Mouse (Mus musculus) frontal cortex, adult (tissue): Measurements from ENCODE around the gene Gm7980.
"Not testable (repeated sequence)": the region's sequence is repeated elsewhere in the genome, so short reads cannot be mapped to it uniquely, and the experiment has no call there.

Experiments
- ATAC-seq: cut with Nextera tagmentation; 2 replicates; pipeline ENCODE4 v1.9.2; 2017; ENCODE audit warnings: mild to moderate bottlenecking, moderate library complexity, mixed read lengths; ENCODE audit not compliant: low TSS enrichment

Gene Gm7980

DNA sequence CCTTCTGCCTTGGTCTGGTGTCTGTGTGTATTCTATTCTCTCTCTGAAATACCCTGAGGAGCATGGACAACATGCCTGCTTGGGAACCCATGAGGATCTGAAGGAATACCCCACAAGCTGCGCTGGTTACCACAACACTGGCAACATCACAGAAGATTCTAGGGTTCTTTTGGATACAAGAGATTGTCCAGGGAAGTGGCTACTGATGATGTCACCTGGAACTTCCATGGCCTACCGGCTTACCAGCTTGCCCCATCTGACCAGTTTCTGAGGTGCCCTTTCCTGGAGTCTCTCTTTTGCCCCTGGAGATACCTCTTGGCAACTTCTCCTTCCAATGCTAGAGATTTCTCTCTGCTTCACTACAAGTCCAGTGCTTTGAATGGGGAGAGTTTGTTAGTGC lies at the start of gene Gm7980:
TSS of gene Gm7980 (minus strand) at position 101 of the 400 bp plus-strand sequence.
- not testable (repeated sequence) for ATAC-seq

DNA sequence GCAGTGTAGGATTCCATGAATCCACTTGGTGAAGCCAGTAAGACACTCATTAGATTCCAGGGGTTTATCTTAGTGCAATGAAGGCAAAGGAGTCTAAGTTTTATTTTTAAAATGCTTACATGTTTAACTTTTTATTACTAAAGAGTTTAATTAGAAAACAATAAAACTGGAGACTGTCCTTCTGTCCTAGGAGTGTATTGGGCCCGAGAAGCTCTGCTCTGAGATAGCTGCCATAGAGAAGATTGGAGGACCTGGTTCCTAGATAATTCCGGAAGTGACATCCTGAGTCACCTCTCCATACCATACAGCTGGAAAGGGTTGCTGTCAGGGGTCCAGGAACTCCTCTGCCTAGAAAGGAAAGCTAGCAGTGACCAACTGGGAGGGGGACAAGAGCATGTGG lies 36.6 kb upstream of the Gm7980 start, which contains the start of gene 1700024B05Rik:
TSS of gene 1700024B05Rik (plus strand) at position 301 of the 400 bp plus-strand sequence.
- ATAC-seq, result not testable (repeated sequence)

DNA sequence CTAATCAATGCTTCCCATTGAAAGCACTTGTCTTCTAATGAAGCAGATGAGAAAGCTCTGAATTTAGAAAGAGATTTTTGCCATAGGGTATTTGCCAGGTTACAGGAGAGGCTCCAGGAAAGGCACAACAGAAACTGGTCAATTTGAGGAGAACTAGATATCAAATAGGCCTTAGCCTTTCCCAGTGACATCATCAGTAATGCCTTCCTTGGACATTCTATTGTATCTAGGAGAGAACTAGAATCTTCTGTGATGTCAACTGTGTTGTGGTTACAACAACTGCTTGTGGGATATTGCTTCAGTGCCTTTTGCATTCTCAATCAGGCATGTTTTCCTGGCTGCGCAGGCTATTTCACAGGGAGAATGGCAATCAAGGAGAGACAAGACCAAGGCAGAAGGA lies 17.6 kb upstream of the Gm7980 start, which contains the start of gene 1700049E17Rik1:
TSS of gene 1700049E17Rik1 (plus strand) at position 301 of the 400 bp plus-strand sequence.
- not testable (repeated sequence) for ATAC-seq
